In genomic region chr3:93579317-93580038, GRCm38 (mm10) we compare ENCODE assay signal across 12 mouse cellular contexts. TPM values are rescaled to one million over a fixed set of nuclear protein-coding genes. Genes with fewer than 3 reads are reported as not detected.
DNase-seq lines count a peak whose midpoint lies in the region; ATAC-seq and TF ChIP-seq lines count a peak whose summit lies in the region.
"Had no signal": no experiment of that assay in that cellular context is flagged by ENCODE, and none has a peak within 500 bp of the region (broad histone marks: within the 10 kb centered on the region; RNA-seq: fewer than 3 reads in every experiment).

No protein-coding gene starts in this region.

- H3K27me3 ChIP-seq in intestine, embryonic 15.5 days (replicated peaks), result no peaks in the 10 kb centered on the region
- no peaks in the 10 kb centered on the region; the same call in 1 of the 2 replicates for H3K27me3 ChIP-seq in heart, embryonic 12.5 days (replicated peaks)

- no peak overlapping the region for H3K9ac ChIP-seq in intestine, embryonic 15.5 days
- no peak overlapping the region for H3K9ac ChIP-seq in heart, embryonic 12.5 days
- H3K9ac ChIP-seq: hindbrain, embryonic 14.5 days had no signal

- H3K4me3 ChIP-seq in intestine, embryonic 15.5 days (replicated peaks), result no peak overlapping the region
- no peak overlapping the region for H3K4me3 ChIP-seq in layer of hippocampus, adult 2 months
- H3K4me3 ChIP-seq in heart, embryonic 12.5 days, result no peak overlapping the region
- H3K4me3 ChIP-seq: heart, embryonic 10.5 days had no signal

- ATAC-seq in intestine, embryonic 15.5 days, result peak; percentile 91
- no peak for ATAC-seq in heart, embryonic 12.5 days (ENCODE audit: insufficient number of reproducible peaks, low FRiP score)
- ATAC-seq: forebrain, embryonic 14.5 days; midbrain, embryonic 16.5 days had no signal

- TF ChIP-seq CTCF in layer of hippocampus, adult 2 months (conservative IDR thresholded peaks at IDR 0.05), result no peak

- peak; percentile 62 for DNase-seq in adrenal gland, adult 2 months
- DNase-seq in adrenal gland, adult 8-10 months, result no peak
- DNase-seq in 416B (ENCODE audit: low read depth), result peak; percentile 56
- DNase-seq in lung, postnatal 10 days, result peak; percentile 54
- no peak for DNase-seq in layer of hippocampus, adult 2 months (ENCODE audit: low spot score in 2 of 2)
- no peak for DNase-seq in frontal cortex, postnatal 25 days (ENCODE audit: low spot score in 2 of 2)

- H3K36me3 ChIP-seq in intestine, embryonic 15.5 days, result no peaks in the 10 kb centered on the region
- no peaks in the 10 kb centered on the region for H3K36me3 ChIP-seq in heart, embryonic 12.5 days
- H3K36me3 ChIP-seq: heart, embryonic 10.5 days had no signal

- no peaks in the 10 kb centered on the region for H3K4me1 ChIP-seq in intestine, embryonic 15.5 days (replicated peaks)
- H3K4me1 ChIP-seq in heart, embryonic 12.5 days (replicated peaks), result no peaks in the 10 kb centered on the region
- H3K4me1 ChIP-seq: heart, embryonic 10.5 days had no signal

- H3K27ac ChIP-seq in intestine, embryonic 15.5 days, result peak overlapping the region; percentile 74
- H3K27ac ChIP-seq in layer of hippocampus, adult 2 months, result no peak overlapping the region
- no peak overlapping the region for H3K27ac ChIP-seq in heart, embryonic 12.5 days (ENCODE audit: poor library complexity, severe bottlenecking)
- H3K27ac ChIP-seq: heart, embryonic 10.5 days; hindbrain, embryonic 14.5 days had no signal

- H3K4me2 ChIP-seq in intestine, embryonic 15.5 days (replicated peaks), result no peak overlapping the region
- no peak overlapping the region for H3K4me2 ChIP-seq in heart, embryonic 12.5 days
- H3K4me2 ChIP-seq: hindbrain, embryonic 14.5 days had no signal

- H3K9me3 ChIP-seq in intestine, embryonic 15.5 days, result no peaks in the 10 kb centered on the region
- no peaks in the 10 kb centered on the region for H3K9me3 ChIP-seq in heart, embryonic 12.5 days (replicated peaks)
- H3K9me3 ChIP-seq: heart, embryonic 10.5 days had no signal

- whole genome bisulfite sequencing in intestine, embryonic 15.5 days, result 47% methylated on average over 6 of the region's 6 CpGs
- 73% methylated on average over 6 of the region's 6 CpGs for WGBS in heart, embryonic 12.5 days

RNA-seq across cellular contexts. Expression of gene S100a10, which starts 24.6 kb away (rescaled TPM):
- total RNA-seq in adrenal gland, adult 2 months (2021), result 100 to 1,000 TPM; 173 to 196 TPM
- polyA plus RNA-seq in adrenal gland, adult 2 months (2012; rRNA removed), result 16.3 and 17.7 TPM in 2 replicates
- total RNA-seq in adrenal gland, adult 8-10 months (2022), result 100 to 1,000 TPM; 108 to 159 (median 130) TPM
- polyA plus RNA-seq in intestine, embryonic 15.5 days (2015; fragmentation: Nextera tagmentation; extraction: Ambion mirVana), result 640 and 689 TPM in 2 replicates
- 10 to 100 TPM; 18.7 to 23.6 TPM for total RNA-seq in layer of hippocampus, adult 2 months (2021)
- 186 and 199 TPM in 2 replicates for polyA plus RNA-seq in heart, embryonic 12.5 days (2016; fragmentation: Nextera tagmentation; extraction: Ambion mirVana)

RNA-seq across cellular contexts. Expression of gene S100a11, which starts 59.2 kb away (rescaled TPM):
- 100 to 1,000 TPM; 210 to 267 TPM for total RNA-seq in adrenal gland, adult 2 months (2021)
- 33.0 and 44.4 TPM in 2 replicates for polyA plus RNA-seq in adrenal gland, adult 2 months (2012; rRNA removed)
- 100 to 1,000 TPM; 161 to 194 (median 182) TPM for total RNA-seq in adrenal gland, adult 8-10 months (2022)
- polyA plus RNA-seq in intestine, embryonic 15.5 days (2015; fragmentation: Nextera tagmentation; extraction: Ambion mirVana), result 826 and 951 TPM in 2 replicates
- total RNA-seq in layer of hippocampus, adult 2 months (2021), result 1 to 10 TPM; 6.8 to 7.4 TPM
- 860 and 874 TPM in 2 replicates for polyA plus RNA-seq in heart, embryonic 12.5 days (2016; fragmentation: Nextera tagmentation; extraction: Ambion mirVana)

Comparison
In these comparisons a context has a peak if more than half of its experiments do, and no peak if none do; other contexts are left out.
1. DNase-seq: peak in adrenal gland, adult 2 months (single experiment), 416B (single experiment) and lung, postnatal 10 days (single experiment); none in adrenal gland, adult 8-10 months (single experiment), layer of hippocampus, adult 2 months (0 of 2) and frontal cortex, postnatal 25 days (0 of 2).
2. RNA of gene S100a10, which starts 24.6 kb away (total RNA-seq): 173 to 196 TPM in adrenal gland, adult 2 months and 108 to 159 TPM in adrenal gland, adult 8-10 months; 18.7 to 23.6 TPM in layer of hippocampus, adult 2 months; every median in the first group is over 4 times any median in the second.
3. RNA of gene S100a11, which starts 59.2 kb away (total RNA-seq): 210 to 267 TPM in adrenal gland, adult 2 months and 161 to 194 TPM in adrenal gland, adult 8-10 months; 6.8 to 7.4 TPM in layer of hippocampus, adult 2 months; every median in the first group is over 10 times any median in the second.